Mouse (Mus musculus): Measurements from ENCODE around the gene Prepl. TPM values are rescaled to one million over a fixed set of nuclear protein-coding genes. Genes with fewer than 3 reads are reported as not detected.

Gene Prepl
- total RNA-seq, 1 experiment from 2014 or later = 38.4 TPM

- no peak for DNase-seq
Measured at GRCm38 (mm10) chr17:85070658-85071057, 19.4 kb downstream of the Prepl start.

- DNase-seq = no peak
Measured at GRCm38 (mm10) chr17:85067331-85067730, 22.7 kb downstream of the Prepl start.

DNA sequence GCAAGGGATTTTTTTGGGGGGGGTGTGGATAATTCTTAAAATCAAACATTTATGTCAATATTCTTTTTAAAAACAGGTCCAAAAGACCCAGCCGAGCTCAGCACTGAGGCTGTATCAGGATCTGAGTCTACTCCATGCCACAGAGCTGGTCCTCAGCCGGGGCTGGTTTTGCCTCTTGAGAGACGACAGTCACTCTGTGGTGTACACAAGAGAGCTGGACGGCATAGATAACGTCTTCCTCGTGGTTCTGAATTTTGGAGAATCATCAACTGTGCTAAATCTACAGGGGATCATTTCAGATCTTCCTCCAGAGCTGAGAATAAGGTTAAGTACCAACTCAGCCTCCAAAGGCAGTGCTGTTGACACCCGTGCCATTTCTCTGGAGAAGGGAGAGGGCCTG lies 26.5 kb downstream of the Prepl start:
- DNase-seq = no peak

DNA sequence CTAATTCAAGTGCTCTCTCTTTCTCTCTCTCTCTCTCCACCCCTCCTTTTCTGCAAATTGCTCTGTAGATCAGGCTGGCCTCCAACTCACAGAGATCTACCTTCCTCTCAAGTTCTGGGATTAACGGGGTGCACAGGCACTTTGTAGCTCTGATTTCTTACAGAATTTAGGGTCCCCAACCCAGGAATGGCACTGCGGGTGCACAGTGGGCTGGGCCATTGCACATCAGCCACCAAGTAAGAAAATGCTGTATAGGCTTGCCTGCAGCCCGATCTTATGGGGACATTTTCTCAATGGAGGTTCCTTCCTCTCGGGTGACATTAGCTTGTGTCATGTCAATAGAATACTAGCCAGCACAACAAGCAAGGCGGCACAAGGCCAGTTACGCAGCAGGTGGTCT lies 30.9 kb downstream of the Prepl start:
- DNase-seq = no peak

- DNase-seq = no peak
Measured at GRCm38 (mm10) chr17:85058276-85058675, 31.8 kb downstream of the Prepl start.

DNA sequence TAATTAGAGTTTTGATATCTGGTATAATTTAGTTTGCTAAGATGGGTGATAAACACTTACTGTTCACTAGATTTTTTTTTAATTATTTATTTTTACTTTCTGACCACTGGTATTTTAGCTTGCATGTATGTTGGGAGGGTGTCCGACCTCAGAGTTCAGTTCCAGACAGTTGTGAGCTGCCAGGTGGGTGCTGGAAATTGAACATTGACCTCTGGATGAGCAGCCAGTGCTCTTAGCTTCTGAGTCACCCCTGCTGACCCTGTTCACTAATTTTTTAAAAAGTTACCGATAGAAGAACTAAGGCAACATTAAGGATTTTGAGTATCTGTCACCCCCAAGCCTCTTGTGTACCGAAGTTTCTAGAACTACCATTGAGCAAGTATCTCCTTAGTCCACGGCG lies 41.7 kb downstream of the Prepl start:
- DNase-seq = no peak

DNA sequence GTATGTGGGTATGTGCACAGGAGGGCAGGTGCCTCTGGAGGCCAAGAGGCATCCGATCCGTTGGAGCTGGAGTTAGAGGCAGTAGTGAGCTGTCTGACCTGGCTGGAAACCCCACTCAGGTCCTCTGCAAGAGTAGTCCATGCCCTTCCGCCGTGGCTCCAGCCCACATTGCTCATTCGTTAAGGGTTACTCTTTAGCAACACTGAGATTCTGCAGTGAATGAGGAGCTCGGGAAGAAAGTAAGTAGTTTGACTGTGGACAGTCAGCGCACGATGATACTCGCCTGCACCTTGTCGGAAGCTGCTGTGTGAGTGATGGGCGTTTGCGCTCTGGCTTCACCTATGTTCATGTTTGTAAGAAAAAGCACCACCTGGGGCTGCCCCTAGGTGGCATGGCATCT lies 44.9 kb downstream of the Prepl start:
- no peak for DNase-seq

GRCm38 (mm10) chr17:85044466-85044865 lies 45.6 kb downstream of the Prepl start:
- DNase-seq = no peak

DNA sequence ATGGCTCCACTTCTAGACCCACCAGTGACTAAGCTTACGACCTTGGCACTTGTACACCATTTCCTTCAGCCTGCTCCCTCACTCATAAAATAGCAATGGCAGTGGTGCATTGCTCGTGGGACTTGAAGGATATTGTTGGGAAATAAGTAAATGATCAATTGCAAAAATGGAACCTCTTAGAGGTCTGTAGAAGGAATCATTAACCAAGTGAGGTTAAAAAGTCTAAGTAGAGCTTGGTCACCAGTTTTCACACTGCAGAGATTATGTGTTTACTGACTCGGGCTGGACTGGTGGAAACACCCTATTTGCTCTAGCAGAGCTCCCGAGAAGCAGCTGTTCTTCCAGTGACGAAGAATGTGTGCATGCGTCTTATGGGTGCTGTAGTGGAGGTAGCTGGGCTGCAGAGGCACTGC lies 46.6 kb downstream of the Prepl start:
- no peak for DNase-seq

DNA sequence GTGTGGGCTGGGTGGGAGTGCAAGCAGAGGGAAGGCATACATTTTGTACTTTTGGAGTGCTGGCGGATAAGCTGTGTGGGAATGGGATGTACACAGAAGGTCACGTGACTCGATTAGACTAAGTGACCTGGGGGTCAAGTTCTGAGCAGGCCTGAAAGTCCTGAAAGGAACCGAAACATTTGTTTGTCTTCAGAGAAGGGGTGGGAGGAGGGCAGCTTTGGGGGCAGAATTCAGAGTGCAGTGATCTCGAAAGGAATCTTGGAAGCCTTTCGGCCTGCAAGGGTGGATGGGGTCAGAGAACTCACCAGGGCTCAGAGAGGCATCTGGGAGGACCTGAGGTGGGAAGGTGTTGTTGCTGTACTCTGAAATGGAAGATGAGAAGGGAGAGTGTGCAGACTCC lies 47.6 kb downstream of the Prepl start:
- no peak for DNase-seq

- no peak for DNase-seq
Measured at GRCm38 (mm10) chr17:85040913-85041312, 49.1 kb downstream of the Prepl start.

GRCm38 (mm10) chr17:85038761-85039160 lies 51.3 kb downstream of the Prepl start:
- no peak for DNase-seq

GRCm38 (mm10) chr17:85038311-85038710 lies 51.7 kb downstream of the Prepl start:
- DNase-seq = no peak

GRCm38 (mm10) chr17:85037855-85038254 lies 52.2 kb downstream of the Prepl start:
- no peak for DNase-seq

GRCm38 (mm10) chr17:85034068-85034467 lies 56.0 kb downstream of the Prepl start:
- peak; percentile 42 for DNase-seq

DNA sequence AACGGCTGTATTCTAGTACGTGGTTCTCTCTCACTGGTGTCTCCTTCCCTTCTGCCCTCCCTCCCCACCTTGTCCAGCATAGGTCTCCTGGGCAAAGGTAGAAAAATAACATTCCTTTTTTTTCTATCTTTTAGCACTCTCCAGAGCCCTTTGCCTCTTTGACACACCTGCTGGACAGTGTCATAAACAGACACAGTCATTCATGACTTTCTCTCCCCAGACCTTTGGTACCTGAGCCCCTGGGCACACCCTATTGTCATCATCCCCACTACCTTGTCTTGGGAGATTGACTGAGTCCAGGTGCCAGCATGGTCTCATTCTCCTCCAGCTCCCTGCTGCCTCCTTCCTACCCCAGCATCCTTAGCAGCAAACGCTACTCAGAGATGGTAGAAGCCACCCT lies 57.0 kb downstream of the Prepl start:
- DNase-seq = no peak

DNA sequence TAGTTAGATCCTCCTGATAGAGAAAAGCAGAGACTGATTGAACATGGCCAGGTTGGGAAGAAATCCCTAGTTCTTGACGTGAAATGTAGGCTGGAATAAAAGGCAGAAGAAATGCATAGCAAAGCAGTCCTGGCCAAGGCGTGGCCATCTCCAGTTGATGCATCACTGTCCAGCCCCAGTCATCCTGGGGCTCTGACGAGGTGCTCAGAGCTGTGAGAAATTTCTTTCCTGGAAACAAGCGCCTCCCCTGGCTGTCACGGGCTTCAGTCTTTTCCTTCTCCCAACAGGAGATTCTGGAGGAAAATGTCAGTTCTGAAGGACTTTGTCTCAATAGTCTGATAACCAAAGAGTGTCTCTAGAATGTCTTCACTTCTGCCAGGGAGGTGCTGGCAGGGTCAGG lies 59.4 kb downstream of the Prepl start:
- DNase-seq = no peak

DNA sequence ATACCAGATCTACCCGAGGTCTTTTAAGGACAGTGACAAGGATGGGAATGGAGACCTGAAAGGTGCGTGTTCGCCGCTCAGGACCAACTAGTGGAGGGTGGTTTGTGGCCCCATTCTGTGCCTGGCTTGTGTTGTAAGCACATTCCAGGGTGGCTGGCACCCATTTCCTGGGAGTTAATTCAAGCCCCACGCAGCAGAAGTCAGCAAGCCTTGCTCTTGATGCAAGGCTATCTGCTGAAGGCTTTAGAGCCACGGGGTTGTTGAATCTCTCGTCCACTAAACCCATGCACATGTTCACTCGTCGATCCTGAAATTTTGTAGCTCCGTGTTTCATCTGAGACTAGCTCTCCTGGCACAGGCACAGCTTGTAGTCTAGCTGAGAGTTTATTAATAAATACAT lies 61.2 kb downstream of the Prepl start:
- no peak for DNase-seq

GRCm38 (mm10) chr17:85028093-85028739 lies 61.8 kb downstream of the Prepl start, which contains the start of gene Slc3a1:
Slc3a1 (plus strand) TSS chr17:85028376.
- no peak for DNase-seq

DNA sequence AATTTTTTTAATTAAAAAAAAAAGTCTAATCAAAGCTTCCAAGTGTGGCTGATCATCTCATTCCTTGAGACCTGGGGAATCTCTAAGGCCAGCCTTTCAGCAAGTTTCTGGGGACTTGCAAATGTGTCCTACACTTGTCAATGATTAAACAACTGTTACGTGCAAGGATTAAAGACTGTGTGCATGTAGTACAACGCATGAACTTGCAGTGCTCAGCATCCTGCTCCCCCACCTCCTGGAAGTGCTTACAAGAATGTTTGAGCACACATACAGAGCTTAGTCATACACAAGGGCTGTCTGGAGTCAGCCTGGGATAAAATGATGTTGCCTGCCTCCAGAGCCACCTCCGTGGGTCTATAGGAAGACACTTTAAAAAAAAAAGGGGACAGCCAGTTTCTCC lies 62.8 kb downstream of the Prepl start:
- no peak for DNase-seq

GRCm38 (mm10) chr17:85026436-85026835 lies 63.6 kb downstream of the Prepl start:
- no peak for DNase-seq

DNA sequence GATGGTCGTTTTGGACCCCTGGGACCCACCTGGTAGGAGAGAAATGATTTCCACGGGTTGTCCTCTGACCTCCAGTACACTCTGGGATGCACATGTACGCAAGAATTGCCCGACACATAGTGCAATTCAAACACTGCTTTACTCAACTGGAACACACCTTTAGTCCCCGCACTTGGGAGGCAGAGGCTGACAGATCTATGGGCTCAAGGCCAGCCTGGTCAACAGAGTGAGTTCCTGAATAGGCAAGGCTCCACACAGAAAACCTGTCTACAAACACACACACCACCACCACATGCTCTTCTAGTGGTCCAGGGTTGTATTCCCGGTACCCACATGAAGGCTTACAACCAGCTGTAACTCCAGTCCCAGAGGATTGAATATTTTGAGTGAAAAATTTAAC lies 64.9 kb downstream of the Prepl start:
- DNase-seq = no peak

GRCm38 (mm10) chr17:85024237-85024636 lies 65.8 kb downstream of the Prepl start:
- no peak for DNase-seq

DNA sequence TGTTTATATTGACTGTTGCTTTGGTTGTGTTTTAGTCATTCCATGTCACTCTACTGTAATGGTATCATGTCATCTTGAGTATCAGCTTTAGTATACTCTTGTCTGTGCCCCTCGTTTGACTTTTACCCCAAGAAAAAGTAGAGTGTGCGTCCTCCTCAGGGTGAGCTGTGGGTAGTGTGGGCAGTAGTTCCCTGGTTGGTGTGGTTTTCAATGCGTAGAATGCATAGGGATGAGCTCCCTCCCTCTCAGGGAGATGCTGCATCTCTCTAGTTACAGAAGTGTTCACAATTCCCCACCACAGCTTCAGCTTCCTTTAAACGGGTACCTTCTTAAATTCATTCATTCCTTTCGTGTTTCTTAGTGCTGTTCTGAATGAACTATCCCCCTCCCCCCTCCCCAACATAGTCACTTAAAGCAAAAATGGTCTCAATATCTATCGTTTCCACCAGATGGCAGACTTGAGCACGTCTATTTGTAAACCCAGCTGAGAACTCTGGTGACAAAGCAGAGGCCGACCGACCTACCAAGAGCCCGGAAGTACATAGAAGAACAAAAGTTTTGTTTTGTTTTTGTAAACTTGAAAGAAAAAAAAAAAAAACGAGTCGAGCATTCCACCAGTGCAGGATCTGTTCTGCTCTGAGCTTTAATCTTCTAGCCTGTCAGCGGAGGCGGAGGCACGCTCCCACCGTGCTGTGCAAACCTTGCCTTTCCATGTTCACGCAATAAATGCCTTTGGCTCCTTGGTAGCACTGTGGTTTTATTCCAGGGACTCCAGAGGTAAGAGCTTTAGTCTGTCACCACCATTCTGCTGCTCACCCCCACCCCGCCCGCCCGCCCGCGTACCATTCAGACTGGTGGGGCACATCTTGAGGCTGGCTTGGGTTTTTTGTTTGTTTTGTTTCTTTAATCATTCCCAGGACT lies 66.5 kb downstream of the Prepl start:
- no peak for DNase-seq

All from adrenal gland, postnatal 25 days (tissue).